Mouse (Mus musculus) forebrain, embryonic 16.5 days (tissue): ENCODE data around the gene Lrrtm4. TPM values are rescaled to one million over a fixed set of nuclear protein-coding genes. Genes with fewer than 3 reads are reported as not detected.

Source experiments
- ATAC-seq: fragments of 200-750 bp; cut with Nextera tagmentation; 2 replicates; pipeline ENCODE4 v1.8.0; 2017; ENCODE audit warnings: mild to moderate bottlenecking, moderate library complexity
- H3K27ac ChIP-seq: fragments of 300-500 bp; sonication (generic); 2 replicates; pipeline ENCODE4 v1.5.1; 2014; ENCODE audit warnings: low read length, control low read depth
- H3K27me3 ChIP-seq: fragments of 300-500 bp; sonication (generic); replicated peaks from 2 replicates; pipeline ENCODE4 v1.6.1; 2014; ENCODE audit warnings: low read length; ENCODE audit not compliant: control insufficient read depth, insufficient read depth
- H3K36me3 ChIP-seq: fragments of 300-500 bp; sonication (generic); 2 replicates; pipeline ENCODE4 v1.6.1; 2014; ENCODE audit not compliant: control insufficient read depth, insufficient read depth
- H3K4me1 ChIP-seq: fragments of 300-500 bp; sonication (generic); replicated peaks from 2 replicates; pipeline ENCODE4 v1.6.1; 2014; ENCODE audit warnings: low read length; ENCODE audit not compliant: control insufficient read depth, insufficient read depth
- H3K4me2 ChIP-seq: fragments of 300-500 bp; sonication (generic); 2 replicates; pipeline ENCODE4 v1.6.1; 2014; ENCODE audit warnings: mild to moderate bottlenecking, low read length, control low read depth
- H3K4me3 ChIP-seq: fragments of 300-500 bp; sonication (generic); replicated peaks from 2 replicates; pipeline ENCODE4 v1.5.1; 2014; ENCODE audit warnings: mild to moderate bottlenecking, low read length, control low read depth
- H3K9ac ChIP-seq: fragments of 300-500 bp; sonication (generic); replicated peaks from 2 replicates; pipeline ENCODE4 v1.6.1; 2014; ENCODE audit warnings: low read depth, low read length, control low read depth
- H3K9me3 ChIP-seq: fragments of 300-500 bp; sonication (generic); 2 replicates; pipeline ENCODE4 v1.6.1; 2016; ENCODE audit warnings: low read length; ENCODE audit not compliant: control insufficient read depth
- WGBS: fragments of 180-500 bp; shearing (Covaris S2); extraction: QIAGEN DNeasy Blood & Tissue Kit; methylation state at CpG from one replicate; pipeline ENCODE4 v1.1.7; 2014; 5-methylcytosine and 5-hydroxymethylcytosine counted together
- polyA plus RNA-seq: library from polyadenylated mRNA; unstranded; fragments of >200 nt; fragmentation: Nextera tagmentation; extraction: Ambion mirVana; gene quantifications from 2 replicates; pipeline ENCODE4 v1.2.1, GENCODE M21; 2015

The Lrrtm4 gene
- polyA plus RNA-seq, 1 experiment from 2014 or later: 22.9 TPM

DNA sequence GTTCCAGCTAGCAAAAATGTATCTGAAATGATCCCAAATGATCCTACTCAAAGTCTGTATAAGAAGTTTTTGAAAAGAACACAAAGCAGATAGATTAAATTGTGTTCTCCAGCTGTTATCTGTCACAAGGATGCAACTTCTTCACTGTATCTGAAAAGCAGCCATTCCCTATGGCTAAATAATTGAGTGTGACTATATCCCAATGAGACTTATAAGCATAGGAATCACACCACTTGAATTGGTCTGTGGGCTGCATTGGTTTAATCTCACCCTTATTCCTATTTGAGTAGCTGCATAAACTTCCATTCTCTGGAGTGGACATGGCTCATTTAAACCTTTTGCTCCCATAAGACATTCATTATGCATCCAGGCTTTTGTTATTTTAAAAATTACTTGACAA lies 245.9 kb downstream of the Lrrtm4 start:
- Histone ChIP-seq H3K4me1 (no peaks in the 10 kb centered on the region), H3K4me3 (no peak overlapping the region), H3K27me3 (no peaks in the 10 kb centered on the region), H3K4me2 (no peak overlapping the region), H3K9ac (no peak overlapping the region), H3K36me3 (no peaks in the 10 kb centered on the region), H3K27ac (no peak overlapping the region), H3K9me3 (no peaks in the 10 kb centered on the region)
- ATAC-seq: no peak

DNA sequence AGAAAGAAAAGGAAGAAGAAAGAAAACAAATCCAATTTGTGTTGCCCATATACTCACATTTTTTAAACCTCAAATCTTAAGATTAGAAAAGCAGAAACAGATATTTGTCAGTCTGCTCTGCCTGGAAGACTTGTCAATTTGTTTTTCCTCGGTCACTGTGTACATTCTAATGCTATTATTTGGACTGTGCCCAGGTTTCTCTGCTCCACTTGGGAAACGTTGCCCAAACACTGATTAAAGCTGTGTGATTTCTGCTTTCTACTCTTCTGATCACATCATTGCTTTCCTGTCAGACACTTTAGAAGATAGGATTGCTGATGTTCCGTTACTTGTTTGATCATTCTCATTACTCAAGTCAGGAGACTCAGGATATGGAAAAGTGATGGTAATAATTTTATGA lies 247.1 kb downstream of the Lrrtm4 start:
- no peak overlapping the region for H3K9ac ChIP-seq
- H3K36me3 ChIP-seq: no peaks in the 10 kb centered on the region
- no peak overlapping the region for H3K27ac ChIP-seq
- H3K4me3 ChIP-seq: no peak overlapping the region
- H3K9me3 ChIP-seq: no peaks in the 10 kb centered on the region
- 59% methylated on average over 3 of the region's 3 CpGs for WGBS
- no peaks in the 10 kb centered on the region for H3K4me1 ChIP-seq
- H3K27me3 ChIP-seq: no peaks in the 10 kb centered on the region
- ATAC-seq: no peak
- no peak overlapping the region for H3K4me2 ChIP-seq

GRCm38 (mm10) chr6:80286968-80287367 lies 268.3 kb downstream of the Lrrtm4 start:
- Histone ChIP-seq H3K4me1 (no peaks in the 10 kb centered on the region), H3K36me3 (no peaks in the 10 kb centered on the region), H3K4me2 (no peak overlapping the region), H3K9me3 (no peaks in the 10 kb centered on the region), H3K9ac (no peak overlapping the region), H3K27me3 (no peaks in the 10 kb centered on the region), H3K27ac (no peak overlapping the region), H3K4me3 (no peak overlapping the region)
- 98% methylated on average over 1 of the region's 1 CpGs for WGBS
- ATAC-seq: no peak

DNA sequence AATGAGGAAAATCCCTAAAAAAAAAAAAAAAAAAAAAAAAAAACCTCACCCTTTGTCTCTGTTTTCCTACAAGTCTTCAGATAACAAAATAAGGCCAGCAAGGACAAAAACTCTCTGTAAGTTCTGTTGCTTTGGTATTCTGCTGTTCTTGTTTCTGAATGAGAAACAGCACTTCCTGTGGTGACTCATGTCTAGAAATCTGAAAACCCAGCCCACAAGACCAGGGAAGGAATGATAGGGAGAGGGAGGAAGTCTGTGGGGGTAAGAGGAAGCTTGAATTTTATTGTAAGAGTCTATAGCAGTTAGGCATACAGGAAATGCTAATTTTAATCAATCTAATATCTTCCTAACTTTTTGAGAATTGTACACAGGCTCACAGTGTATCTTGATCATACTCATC lies 283.2 kb downstream of the Lrrtm4 start:
- Histone ChIP-seq H3K9me3 (no peaks in the 10 kb centered on the region), H3K4me2 (no peak overlapping the region), H3K27ac (no peak overlapping the region), H3K9ac (no peak overlapping the region), H3K27me3 (no peaks in the 10 kb centered on the region), H3K4me1 (no peaks in the 10 kb centered on the region), H3K4me3 (no peak overlapping the region), H3K36me3 (no peaks in the 10 kb centered on the region)
- no peak for ATAC-seq

GRCm38 (mm10) chr6:80303568-80303967 lies 284.9 kb downstream of the Lrrtm4 start:
- no peaks in the 10 kb centered on the region for H3K36me3 ChIP-seq
- no peaks in the 10 kb centered on the region for H3K9me3 ChIP-seq
- 95% methylated on average over 1 of the region's 1 CpGs for WGBS
- H3K9ac ChIP-seq: no peak overlapping the region
- no peak overlapping the region for H3K4me3 ChIP-seq
- H3K4me1 ChIP-seq: no peaks in the 10 kb centered on the region
- no peak overlapping the region for H3K4me2 ChIP-seq
- H3K27ac ChIP-seq: no peak overlapping the region
- no peaks in the 10 kb centered on the region for H3K27me3 ChIP-seq
- ATAC-seq: no peak

DNA sequence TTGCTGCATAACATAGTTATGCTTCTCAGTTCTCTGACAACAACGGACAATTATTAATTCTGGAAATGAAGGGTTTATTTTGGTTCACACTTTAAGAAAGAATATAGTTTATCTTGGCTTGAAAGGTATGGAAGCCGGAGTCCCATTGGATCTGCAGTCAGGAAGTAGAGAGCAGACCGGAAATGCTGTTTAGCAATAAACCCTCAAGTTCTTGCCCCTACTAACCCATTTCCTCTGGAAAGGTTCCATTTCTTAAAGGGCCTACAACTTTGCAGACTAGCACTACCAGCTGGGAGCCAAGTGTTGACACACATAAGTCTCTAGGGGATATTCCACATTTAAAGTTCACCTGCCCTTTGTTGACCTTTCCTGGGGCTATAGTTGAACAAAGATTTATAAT lies 309.7 kb downstream of the Lrrtm4 start:
- H3K36me3 ChIP-seq: no peaks in the 10 kb centered on the region
- no peak for ATAC-seq
- no peaks in the 10 kb centered on the region for H3K27me3 ChIP-seq
- 94% methylated on average over 3 of the region's 3 CpGs for WGBS
- no peak overlapping the region for H3K9ac ChIP-seq
- no peaks in the 10 kb centered on the region for H3K4me1 ChIP-seq
- H3K4me3 ChIP-seq: no peak overlapping the region
- no peak overlapping the region for H3K27ac ChIP-seq
- no peaks in the 10 kb centered on the region for H3K9me3 ChIP-seq
- no peak overlapping the region for H3K4me2 ChIP-seq

DNA sequence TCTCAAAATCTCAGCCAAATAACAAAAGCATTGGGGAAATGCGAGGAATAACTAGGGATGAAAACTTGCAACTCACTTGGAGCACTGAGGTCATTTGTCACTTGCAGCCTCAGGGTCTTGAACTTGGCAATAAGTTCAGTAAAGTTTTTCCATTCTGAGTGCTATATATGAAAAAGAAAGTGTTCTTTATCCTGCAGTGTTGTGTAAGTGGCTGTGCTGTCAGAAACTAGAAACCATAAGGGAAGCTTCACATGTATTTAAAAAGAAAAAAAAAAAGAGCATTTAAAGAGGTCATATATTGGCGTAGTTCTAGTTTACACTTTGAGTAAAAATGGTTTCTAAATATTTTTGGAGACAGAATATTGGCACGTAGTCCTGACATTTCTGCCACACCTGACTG lies 313.1 kb downstream of the Lrrtm4 start:
- Histone ChIP-seq H3K27ac (no peak overlapping the region), H3K4me2 (no peak overlapping the region), H3K4me3 (no peak overlapping the region), H3K9me3 (no peaks in the 10 kb centered on the region), H3K4me1 (no peaks in the 10 kb centered on the region), H3K27me3 (no peaks in the 10 kb centered on the region), H3K36me3 (no peaks in the 10 kb centered on the region), H3K9ac (no peak overlapping the region)
- no peak for ATAC-seq
- WGBS: 84% methylated on average over 3 of the region's 3 CpGs

DNA sequence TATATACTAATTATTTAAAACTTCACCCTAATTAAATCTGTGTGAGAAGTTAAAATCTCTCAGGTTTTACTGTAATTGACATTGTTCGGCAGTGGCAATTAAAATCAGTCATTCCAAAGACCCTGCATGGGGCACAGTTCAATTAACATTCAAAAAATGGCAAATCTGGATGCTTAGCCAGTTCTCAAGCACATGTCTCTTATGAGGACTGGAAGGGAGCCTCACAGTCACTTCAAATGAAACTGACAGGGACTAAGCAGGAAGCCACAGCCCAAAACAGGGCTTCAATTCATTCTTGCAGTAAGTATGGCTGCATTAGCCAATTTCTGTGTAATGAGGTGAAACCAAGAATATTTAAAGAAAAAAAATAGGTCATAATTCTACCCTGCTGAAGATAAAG lies 333.6 kb downstream of the Lrrtm4 start:
- WGBS: 17% methylated on average over 1 of the region's 1 CpGs
- no peak overlapping the region for H3K9ac ChIP-seq
- no peak for ATAC-seq
- no peak overlapping the region for H3K27ac ChIP-seq
- H3K4me1 ChIP-seq: no peaks in the 10 kb centered on the region
- no peak overlapping the region for H3K4me2 ChIP-seq
- no peaks in the 10 kb centered on the region for H3K27me3 ChIP-seq
- no peak overlapping the region for H3K4me3 ChIP-seq
- H3K36me3 ChIP-seq: no peaks in the 10 kb centered on the region
- H3K9me3 ChIP-seq: no peaks in the 10 kb centered on the region

DNA sequence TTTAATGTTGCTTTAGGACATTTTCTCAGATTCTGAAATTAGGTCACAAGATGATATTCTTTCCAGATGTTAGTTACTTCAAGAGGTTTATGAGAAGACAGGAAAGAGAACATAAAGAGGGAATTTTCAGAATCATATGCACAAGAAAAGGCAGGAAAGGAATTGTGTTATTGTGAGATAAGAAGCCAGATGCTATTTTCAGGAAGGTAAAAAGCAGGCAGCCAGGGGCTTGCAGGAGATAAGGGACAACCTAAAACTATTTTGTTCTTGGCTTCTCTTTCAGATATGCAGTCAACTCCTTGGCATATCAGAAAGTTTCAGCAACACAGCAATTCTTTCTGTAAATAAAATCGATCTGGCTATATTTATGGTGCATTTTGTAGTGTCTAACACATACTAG lies 338.4 kb downstream of the Lrrtm4 start:
- Histone ChIP-seq H3K4me1 (no peaks in the 10 kb centered on the region), H3K36me3 (no peaks in the 10 kb centered on the region), H3K27ac (no peak overlapping the region), H3K9me3 (no peaks in the 10 kb centered on the region), H3K4me3 (no peak overlapping the region), H3K27me3 (no peaks in the 10 kb centered on the region), H3K4me2 (no peak overlapping the region), H3K9ac (no peak overlapping the region)
- ATAC-seq: no peak
- WGBS: 70% methylated on average over 1 of the region's 1 CpGs

DNA sequence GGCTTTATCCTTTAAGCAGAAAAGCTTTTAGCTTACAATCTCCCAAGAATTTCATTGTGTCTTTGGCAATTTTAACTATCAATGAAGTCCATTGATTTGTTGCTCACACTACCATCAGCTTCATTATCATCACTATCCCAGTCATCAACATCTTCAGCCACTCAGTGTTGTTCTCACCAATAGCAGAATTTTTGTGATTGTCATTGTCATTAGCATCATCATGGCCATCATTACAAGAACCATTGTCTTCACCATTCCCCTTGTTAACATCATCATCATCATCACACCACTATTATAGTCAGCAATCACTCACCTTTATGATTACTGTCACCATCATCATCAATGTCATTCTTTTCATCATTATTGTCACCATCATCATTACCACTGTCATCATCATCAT lies 344.9 kb downstream of the Lrrtm4 start:
- H3K4me1 ChIP-seq: no peaks in the 10 kb centered on the region
- H3K4me2 ChIP-seq: no peak overlapping the region
- H3K36me3 ChIP-seq: no peaks in the 10 kb centered on the region
- H3K27ac ChIP-seq: no peak overlapping the region
- ATAC-seq: no peak
- H3K9ac ChIP-seq: no peak overlapping the region
- H3K27me3 ChIP-seq: no peaks in the 10 kb centered on the region
- H3K4me3 ChIP-seq: no peak overlapping the region
- H3K9me3 ChIP-seq: no peaks in the 10 kb centered on the region
